Mouse (Mus musculus): ENCODE data around the gene Pcyox1. TPM values are rescaled to one million over a fixed set of nuclear protein-coding genes. Genes with fewer than 3 reads are reported as not detected.
A peak's percentile ranks its signal among the peaks of the same experiment; 100 is the strongest.
"Not testable (repeated sequence)": the region's sequence is repeated elsewhere in the genome, so short reads cannot be mapped to it uniquely, and the experiment has no call there.

The Pcyox1 gene
- total RNA-seq, 2 experiments from 2014 or later: 37.9 to 84.6 TPM

- no peak for ATAC-seq (ENCODE audit: poor library complexity, severe bottlenecking)
These were observed 28.5 kb downstream of the Pcyox1 start for GRCm38 (mm10) chr6:86368479-86368878.

- no peak for ATAC-seq (ENCODE audit: poor library complexity, severe bottlenecking)
These were observed 30.1 kb downstream of the Pcyox1 start for GRCm38 (mm10) chr6:86366853-86367249.

DNA sequence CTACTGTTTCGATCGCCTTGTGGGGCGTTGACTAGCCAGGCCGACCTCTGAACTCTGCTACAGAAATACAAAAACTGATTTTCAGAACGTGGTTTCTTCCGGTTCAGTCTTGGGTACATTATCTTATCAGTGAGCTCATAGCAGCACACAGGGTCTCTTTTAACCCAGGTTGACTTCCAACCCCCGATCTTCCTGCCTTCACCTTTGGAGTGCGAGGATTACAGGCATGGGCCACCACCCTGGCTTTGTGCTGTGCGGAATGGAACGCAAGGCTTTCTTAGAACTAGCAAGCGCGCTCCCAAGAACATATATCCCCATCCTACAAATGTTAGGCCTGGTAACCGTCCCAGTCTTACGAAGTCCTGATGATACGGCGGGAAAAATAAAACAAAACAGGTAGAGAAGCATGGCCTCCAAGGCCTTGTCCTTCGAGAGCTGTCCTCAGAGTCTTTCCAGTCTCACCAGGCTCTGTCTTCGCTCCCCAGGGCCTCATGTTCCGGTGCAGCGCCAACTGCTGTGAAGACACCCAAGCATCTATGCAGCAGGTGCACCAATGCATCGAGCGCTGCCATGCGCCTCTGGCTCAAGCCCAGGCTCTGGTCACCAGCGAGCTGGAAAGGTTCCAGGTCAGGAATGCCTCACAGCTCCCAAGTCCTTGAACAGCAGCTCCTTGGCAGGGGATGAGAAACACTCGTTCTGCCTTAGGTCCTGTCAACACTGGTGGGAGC, 30.7 kb downstream of the Pcyox1 start:
- ATAC-seq (ENCODE audit: poor library complexity, severe bottlenecking): no peak

GRCm38 (mm10) chr6:86365371-86366124, 31.4 kb downstream of the Pcyox1 start, which contains the start of gene Fam136a:
Gene Fam136a, plus strand, starts transcription at chr6:86365646.
- ATAC-seq (ENCODE audit: poor library complexity, severe bottlenecking): peak; percentile 97

GRCm38 (mm10) chr6:86364442-86365141, 32.4 kb downstream of the Pcyox1 start:
- ATAC-seq (ENCODE audit: poor library complexity, severe bottlenecking): peak; percentile 59

GRCm38 (mm10) chr6:86361373-86361772, 35.6 kb downstream of the Pcyox1 start:
- no peak for ATAC-seq (ENCODE audit: poor library complexity, severe bottlenecking)

DNA sequence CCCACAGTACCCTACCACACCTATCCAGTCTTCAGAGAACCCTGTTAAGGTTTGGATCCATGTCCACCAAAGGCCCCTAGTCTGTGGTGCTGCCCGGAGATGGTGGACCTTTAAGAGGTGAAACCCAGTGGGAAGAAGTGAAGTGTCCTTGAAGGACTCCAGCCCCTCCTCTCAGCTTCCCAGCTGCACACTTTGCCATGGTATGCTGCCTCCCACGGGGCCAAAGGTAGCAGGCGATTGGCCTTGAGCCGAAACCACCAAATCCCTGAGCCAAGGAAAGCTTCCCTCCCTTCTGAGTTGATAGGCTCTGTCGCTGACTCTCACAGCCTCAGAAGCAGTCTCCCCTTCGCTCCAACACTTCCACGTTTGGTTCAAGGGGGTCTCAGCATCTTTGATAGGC, 36.3 kb downstream of the Pcyox1 start:
- no peak for ATAC-seq (ENCODE audit: poor library complexity, severe bottlenecking)

- no peak for ATAC-seq (ENCODE audit: poor library complexity, severe bottlenecking)
These were observed 40.0 kb downstream of the Pcyox1 start for GRCm38 (mm10) chr6:86356956-86357355.

DNA sequence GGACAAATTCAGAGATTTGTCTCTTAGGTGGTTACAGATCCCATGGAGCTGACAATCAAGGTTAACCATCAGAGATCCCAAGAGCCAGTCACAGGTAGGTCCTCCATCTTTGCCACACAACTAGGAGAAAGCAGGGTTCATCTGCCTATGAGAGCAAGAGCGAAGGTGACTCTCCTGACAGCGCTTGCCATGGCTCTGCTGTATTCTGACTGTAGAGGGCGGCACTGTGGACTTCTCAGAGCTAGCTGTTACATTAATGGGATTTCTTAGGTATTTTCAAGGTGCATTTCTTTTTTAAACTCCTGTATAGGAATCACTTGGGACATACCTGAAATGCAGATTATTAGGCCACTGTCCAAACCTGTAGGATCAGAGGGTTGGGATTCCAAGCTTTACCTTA, 42.0 kb downstream of the Pcyox1 start:
- ATAC-seq (ENCODE audit: poor library complexity, severe bottlenecking): no peak

DNA sequence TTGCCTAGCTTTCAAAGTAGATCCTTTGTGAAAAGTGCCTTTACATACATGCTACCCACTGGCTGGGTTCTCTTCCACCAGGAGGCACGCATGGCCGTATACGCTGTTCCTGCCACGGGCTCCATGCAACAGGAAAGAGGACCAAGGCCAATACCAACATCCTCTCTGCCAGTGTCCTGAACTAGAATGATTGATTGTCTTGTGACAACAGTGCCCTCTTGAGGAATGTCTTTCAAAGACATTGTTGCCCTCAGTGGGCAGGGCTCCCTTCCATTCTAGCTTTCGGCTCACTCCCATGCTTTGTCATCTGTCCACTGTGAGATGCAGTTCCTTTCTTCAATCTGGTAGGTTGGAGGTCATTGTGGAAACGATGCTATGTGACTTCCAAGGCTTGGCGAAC, 47.7 kb downstream of the Pcyox1 start:
- ATAC-seq (ENCODE audit: poor library complexity, severe bottlenecking): no peak

GRCm38 (mm10) chr6:86346063-86346462, 50.9 kb downstream of the Pcyox1 start:
- ATAC-seq (ENCODE audit: poor library complexity, severe bottlenecking): no peak

DNA sequence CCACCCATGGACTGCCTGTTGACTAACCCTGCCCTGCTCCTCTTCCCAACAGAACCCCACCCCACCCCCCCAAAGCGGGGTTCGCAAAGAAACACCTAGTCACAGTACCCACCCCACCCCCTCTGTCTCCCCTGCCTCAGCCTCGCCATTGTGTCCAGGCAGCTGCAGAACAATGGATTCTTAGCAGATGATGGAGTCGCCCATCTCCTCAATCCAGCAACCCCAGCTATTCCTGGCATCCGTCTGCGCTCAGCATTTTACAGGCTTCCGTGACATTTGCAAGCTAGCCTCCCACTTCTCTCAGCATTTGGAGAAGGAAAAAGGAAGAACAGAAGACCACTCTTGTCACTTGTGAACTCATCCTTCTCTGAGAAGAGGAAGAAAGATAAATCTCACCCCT, 53.3 kb downstream of the Pcyox1 start:
- no peak for ATAC-seq (ENCODE audit: poor library complexity, severe bottlenecking)

GRCm38 (mm10) chr6:86336340-86336739, 60.6 kb downstream of the Pcyox1 start:
- not testable (repeated sequence) for ATAC-seq (ENCODE audit: poor library complexity, severe bottlenecking)

Other genes with a start within 250 kb of the Pcyox1 start
- not detected in 2 replicates for gene Tgfa, start 201.9 kb downstream of the Pcyox1 start, total RNA-seq (2015)
- not detected in 2 replicates for gene Tgfa, start 201.9 kb downstream of the Pcyox1 start, total RNA-seq (2017)
- gene Fam136a, start 31.5 kb downstream of the Pcyox1 start, total RNA-seq (2015): 9.7 and 13.9 TPM in 2 replicates
- 11.7 and 12.7 TPM in 2 replicates for gene Fam136a, start 31.5 kb downstream of the Pcyox1 start, total RNA-seq (2017)
- gene Snrpg, start 25.9 kb downstream of the Pcyox1 start, total RNA-seq (2015): 321 and 326 TPM in 2 replicates
- 25.7 and 28.4 TPM in 2 replicates for gene Snrpg, start 25.9 kb downstream of the Pcyox1 start, total RNA-seq (2017)
- 66.4 and 69.8 TPM in 2 replicates for gene Tia1, start 7.1 kb upstream of the Pcyox1 start, total RNA-seq (2015)
- 41.0 and 67.0 TPM in 2 replicates for gene Tia1, start 7.1 kb upstream of the Pcyox1 start, total RNA-seq (2017)
- not detected in 2 replicates for gene Gm44790, start 29.5 kb upstream of the Pcyox1 start, total RNA-seq (2015)
- not detected in 2 replicates for gene Gm44790, start 29.5 kb upstream of the Pcyox1 start, total RNA-seq (2017)
- gene C87436, start 41.2 kb upstream of the Pcyox1 start, total RNA-seq (2015): 24.8 and 34.1 TPM in 2 replicates
- gene C87436, start 41.2 kb upstream of the Pcyox1 start, total RNA-seq (2017): 23.5 and 33.1 TPM in 2 replicates
- gene Pcbp1, start 129.2 kb upstream of the Pcyox1 start, total RNA-seq (2015): 204 and 222 TPM in 2 replicates
- gene Pcbp1, start 129.2 kb upstream of the Pcyox1 start, total RNA-seq (2017): 58.9 and 76.8 TPM in 2 replicates
- gene Asprv1, start 231.0 kb upstream of the Pcyox1 start, total RNA-seq (2015): 13.5 and 16.8 TPM in 2 replicates
- 12.1 and 19.1 TPM in 2 replicates for gene Asprv1, start 231.0 kb upstream of the Pcyox1 start, total RNA-seq (2017)